Mouse (Mus musculus): ENCODE measurements around the gene Nxn. TPM values are rescaled to one million over a fixed set of nuclear protein-coding genes. Genes with fewer than 3 reads are reported as not detected.

Gene Nxn
- total and polyA plus RNA-seq, 2 experiments from 2014 or later: 10.6 to 50.7 TPM

GRCm38 (mm10) chr11:76225051-76225450 is 173.9 kb downstream of the Nxn start:
- DNase-seq (ENCODE audit: low spot score) (no peak), ATAC-seq (ENCODE audit: insufficient read depth, low read depth) (no peak)
- no peak overlapping the region for H3K4me3 ChIP-seq (ENCODE audit: low read depth, low read length)
- no peak overlapping the region for H3K4me2 ChIP-seq (ENCODE audit: low read depth, low read length)
- no peaks in the 10 kb centered on the region for H3K4me1 ChIP-seq (ENCODE audit: control insufficient read depth, insufficient read depth)
- H3K36me3 ChIP-seq (replicated peaks; ENCODE audit: control insufficient read depth, insufficient read depth, low read length): peaks cover 38% of the 10 kb centered on the region
- no peak overlapping the region for H3K27ac ChIP-seq (ENCODE audit: low read depth)
- no peak overlapping the region for H3K9ac ChIP-seq (replicated peaks; ENCODE audit: low read depth, low read length)
- no peaks in the 10 kb centered on the region for H3K9me3 ChIP-seq (replicated peaks; ENCODE audit: control insufficient read depth, low read length)
- H3K27me3 ChIP-seq (ENCODE audit: control insufficient read depth, insufficient read depth, low read length): no peaks in the 10 kb centered on the region
- TF ChIP-seq EP300 (IDR thresholded peaks at IDR 0.05; ENCODE audit: low read depth) (no peak), CTCF (IDR thresholded peaks at IDR 0.05; ENCODE audit: low read depth) (no peak)

DNA sequence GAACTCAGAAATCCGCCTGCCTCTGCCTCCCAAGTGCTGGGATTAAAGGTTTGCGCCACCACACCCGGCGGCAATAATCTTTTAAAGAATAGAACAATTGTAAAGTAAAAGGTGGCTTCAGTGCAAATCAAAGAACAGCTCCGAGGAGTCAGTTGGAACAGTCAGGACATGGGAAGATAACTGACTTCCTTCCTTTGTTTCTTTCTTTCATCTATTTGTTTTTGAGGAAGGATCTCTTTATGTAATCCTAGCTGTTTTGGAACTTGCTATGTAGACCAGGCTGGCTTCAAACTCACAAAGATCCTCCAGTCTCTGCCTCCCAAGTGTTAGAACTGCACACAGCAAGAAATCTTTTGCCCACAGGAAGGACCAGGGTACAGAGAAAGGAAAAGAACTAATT is 174.3 kb downstream of the Nxn start:
- ATAC-seq (ENCODE audit: insufficient read depth, low read depth): no peak
- H3K4me1 ChIP-seq (ENCODE audit: control insufficient read depth, insufficient read depth): no peaks in the 10 kb centered on the region
- H3K27me3 ChIP-seq (ENCODE audit: control insufficient read depth, insufficient read depth, low read length): no peaks in the 10 kb centered on the region
- TF ChIP-seq EP300 (IDR thresholded peaks at IDR 0.05; ENCODE audit: low read depth) (no peak), CTCF (IDR thresholded peaks at IDR 0.05; ENCODE audit: low read depth) (no peak)
- no peak overlapping the region for H3K4me3 ChIP-seq (ENCODE audit: low read depth, low read length)
- 92% methylated on average over 5 of the region's 5 CpGs for WGBS
- H3K27ac ChIP-seq (ENCODE audit: low read depth): no peak overlapping the region
- H3K4me2 ChIP-seq (ENCODE audit: low read depth, low read length): no peak overlapping the region
- H3K9ac ChIP-seq (replicated peaks; ENCODE audit: low read depth, low read length): no peak overlapping the region
- H3K36me3 ChIP-seq (replicated peaks; ENCODE audit: control insufficient read depth, insufficient read depth, low read length): peaks cover 38% of the 10 kb centered on the region
- H3K9me3 ChIP-seq (replicated peaks; ENCODE audit: control insufficient read depth, low read length): no peaks in the 10 kb centered on the region
- no peak for DNase-seq (ENCODE audit: low spot score)

DNA sequence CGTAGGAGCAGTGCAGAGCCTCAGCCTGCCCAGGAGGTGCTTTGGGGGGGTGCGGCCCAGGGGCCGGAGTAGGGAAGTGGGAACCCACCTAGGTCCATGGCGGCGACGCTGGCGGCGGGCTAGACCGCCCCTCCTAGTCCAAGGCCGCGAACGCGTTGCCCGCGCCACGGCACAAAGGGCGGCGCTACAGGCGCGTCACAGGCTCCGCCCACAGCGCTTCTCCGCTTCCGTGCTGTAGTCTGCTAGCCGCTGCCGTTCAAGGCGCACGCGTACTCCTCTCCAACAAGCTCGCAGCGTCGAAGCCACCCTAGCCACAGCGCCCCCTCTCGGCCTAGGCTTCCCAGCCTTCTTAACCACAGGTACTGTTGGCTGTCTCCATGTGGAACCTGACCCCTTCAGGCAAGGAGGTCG is 181.5 kb downstream of the Nxn start, which contains the start of the genes Dbil5 and Gemin4:
TSS of gene Dbil5 (plus strand) at position 219 of the 411 bp plus-strand sequence.
TSS of gene Gemin4 (minus strand) at position 275 of the 411 bp plus-strand sequence.
- Histone ChIP-seq H3K9ac (replicated peaks; ENCODE audit: low read depth, low read length) (peak within 1 kb of the TSS; percentile 67), H3K9me3 (replicated peaks; ENCODE audit: control insufficient read depth, low read length) (no peaks in the 10 kb centered on the region), H3K4me3 (ENCODE audit: low read depth, low read length) (peak within 1 kb of the TSS; percentile 61), H3K27me3 (ENCODE audit: control insufficient read depth, insufficient read depth, low read length) (no peaks in the 10 kb centered on the region), H3K27ac (ENCODE audit: low read depth) (peak within 1 kb of the TSS; percentile 60), H3K4me1 (ENCODE audit: control insufficient read depth, insufficient read depth) (0 out of 2 replicates have a peak, but pooled peaks cover 5% of the 10 kb centered on the region), H3K4me2 (ENCODE audit: low read depth, low read length) (peak within 1 kb of the TSS; percentile 68), H3K36me3 (replicated peaks; ENCODE audit: control insufficient read depth, insufficient read depth, low read length) (peaks cover 38% of the 10 kb centered on the region)
- under 1% methylated on average over 35 of the region's 35 CpGs for WGBS
- no peak for TF ChIP-seq EP300 (IDR thresholded peaks at IDR 0.05; ENCODE audit: low read depth)
- TF ChIP-seq CTCF (IDR thresholded peaks at IDR 0.05; ENCODE audit: low read depth): peak; percentile 98
- ATAC-seq (ENCODE audit: insufficient read depth, low read depth) (peak; percentile 99), DNase-seq (ENCODE audit: low spot score) (peak; percentile 96)

- H3K9ac ChIP-seq (replicated peaks; ENCODE audit: low read depth, low read length): peak overlapping the region; percentile 67
- H3K36me3 ChIP-seq (replicated peaks; ENCODE audit: control insufficient read depth, insufficient read depth, low read length): peaks cover 38% of the 10 kb centered on the region
- peak; percentile 49 for ATAC-seq (ENCODE audit: insufficient read depth, low read depth)
- no peaks in the 10 kb centered on the region for H3K27me3 ChIP-seq (ENCODE audit: control insufficient read depth, insufficient read depth, low read length)
- peak overlapping the region; percentile 60 for H3K27ac ChIP-seq (ENCODE audit: low read depth)
- peak; percentile 23 for DNase-seq (ENCODE audit: low spot score)
- 0 out of 2 replicates have a peak, but pooled peaks cover 5% of the 10 kb centered on the region for H3K4me1 ChIP-seq (ENCODE audit: control insufficient read depth, insufficient read depth)
- H3K9me3 ChIP-seq (replicated peaks; ENCODE audit: control insufficient read depth, low read length): no peaks in the 10 kb centered on the region
- WGBS: 2% methylated on average over 33 of the region's 33 CpGs
- peak overlapping the region; percentile 68 for H3K4me2 ChIP-seq (ENCODE audit: low read depth, low read length)
- H3K4me3 ChIP-seq (ENCODE audit: low read depth, low read length): peak overlapping the region; percentile 61
- TF ChIP-seq CTCF (IDR thresholded peaks at IDR 0.05; ENCODE audit: low read depth): no peak
- no peak for TF ChIP-seq EP300 (IDR thresholded peaks at IDR 0.05; ENCODE audit: low read depth)
Measured at GRCm38 (mm10) chr11:76216681-76217389, 182.1 kb downstream of the Nxn start.

DNA sequence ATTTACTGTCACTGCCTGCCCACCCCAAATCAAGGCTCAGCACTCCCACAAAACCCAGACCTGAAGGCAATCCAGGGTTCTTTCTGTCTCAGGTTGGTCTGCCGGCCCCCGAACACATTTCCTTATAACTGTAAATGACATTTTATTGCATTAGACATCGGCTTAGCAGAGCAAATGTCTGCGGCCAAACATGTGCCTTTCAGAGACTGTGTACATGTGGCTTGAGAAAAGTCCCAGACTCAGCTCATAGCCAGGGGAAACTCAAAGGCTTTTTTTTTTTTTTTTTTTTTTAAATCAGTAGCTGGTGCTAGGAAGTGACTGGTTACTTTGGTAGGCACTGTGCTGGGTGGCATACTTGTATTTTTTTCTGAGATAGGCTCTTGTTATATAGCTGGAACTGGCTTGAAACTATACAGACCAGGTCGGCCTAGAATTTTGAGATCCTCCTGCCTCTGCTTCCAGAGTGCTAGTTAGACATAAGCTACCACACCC is 182.8 kb downstream of the Nxn start:
- Histone ChIP-seq H3K9ac (replicated peaks; ENCODE audit: low read depth, low read length) (no peak overlapping the region), H3K4me3 (ENCODE audit: low read depth, low read length) (no peak overlapping the region), H3K4me1 (ENCODE audit: control insufficient read depth, insufficient read depth) (0 out of 2 replicates have a peak, but pooled peaks cover 5% of the 10 kb centered on the region), H3K4me2 (ENCODE audit: low read depth, low read length) (peak overlapping the region; percentile 68; the same call in 1 of the 2 replicates), H3K9me3 (replicated peaks; ENCODE audit: control insufficient read depth, low read length) (no peaks in the 10 kb centered on the region), H3K36me3 (replicated peaks; ENCODE audit: control insufficient read depth, insufficient read depth, low read length) (peaks cover 32% of the 10 kb centered on the region), H3K27me3 (ENCODE audit: control insufficient read depth, insufficient read depth, low read length) (no peaks in the 10 kb centered on the region), H3K27ac (ENCODE audit: low read depth) (no peak overlapping the region)
- DNase-seq (ENCODE audit: low spot score) (no peak), ATAC-seq (ENCODE audit: insufficient read depth, low read depth) (no peak)
- WGBS: 94% methylated on average over 5 of the region's 5 CpGs
- TF ChIP-seq EP300 (IDR thresholded peaks at IDR 0.05; ENCODE audit: low read depth) (no peak), CTCF (IDR thresholded peaks at IDR 0.05; ENCODE audit: low read depth) (no peak)

Measured in heart, postnatal 0 days (tissue).